Mouse (Mus musculus): ENCODE data around the gene Ano6. TPM values are rescaled to one million over a fixed set of nuclear protein-coding genes. Genes with fewer than 3 reads are reported as not detected.

Gene Ano6
- total and polyA plus RNA-seq, 3 experiments, result 14.9 to 27.0 (median 18.4) TPM

DNA sequence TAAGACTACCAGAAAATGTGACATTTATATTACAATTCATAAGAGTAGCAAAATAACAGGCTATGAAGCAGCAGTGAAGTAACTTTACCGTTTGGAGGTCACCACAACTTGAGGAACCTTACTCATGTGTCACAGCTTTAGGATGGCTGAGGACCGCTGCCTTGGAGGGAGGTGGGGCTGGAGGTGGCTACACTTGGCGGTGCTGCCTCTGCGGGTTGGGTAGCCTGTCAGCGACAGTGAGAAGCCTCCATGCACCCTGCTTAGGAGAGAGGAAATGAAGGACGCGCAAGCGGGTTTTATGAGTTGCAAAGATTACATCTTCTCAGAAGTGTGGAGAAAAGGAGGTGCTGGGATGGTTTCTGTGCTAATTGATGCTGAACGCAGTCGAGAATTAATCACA is 102.3 kb downstream of the Ano6 start:
- H3K4me3 ChIP-seq (replicated peaks in 1 of 3; ENCODE audit: low read depth in 2 of 3, low read length in 2 of 3, poor library complexity in 1 of 3), result no peak overlapping the region
- no peak for DNase-seq (ENCODE audit: extremely low read depth)
- TF ChIP-seq CTCF (conservative IDR thresholded peaks at IDR 0.05 in 1 of 2, IDR thresholded peaks at IDR 0.05 in 1 of 2; ENCODE audit: low read depth in 2 of 2, low read length in 2 of 2) (no peak), ELF1 (IDR thresholded peaks at IDR 0.05; ENCODE audit: low read depth, low read length) (no peak), KAT2A (IDR thresholded peaks at IDR 0.05; ENCODE audit: insufficient replicate concordance, low read length) (no peak), POLR2A (IDR thresholded peaks at IDR 0.05; ENCODE audit: low read depth, low read length) (no peak), USF2 (conservative IDR thresholded peaks at IDR 0.05; ENCODE audit: low read depth, low read length) (no peak)
- no peaks in the 10 kb centered on the region for H3K27me3 ChIP-seq (replicated peaks)
- H3K79me2 ChIP-seq (replicated peaks; ENCODE audit: control insufficient read depth, extremely low read depth, insufficient read depth, poor library complexity, severe bottlenecking), result no peaks in the 10 kb centered on the region
- peaks cover 7 to 44% of the 10 kb centered on the region in 2 experiments for H3K36me3 ChIP-seq (replicated peaks in 1 of 2; ENCODE audit: control insufficient read depth in 1 of 2, insufficient read depth in 1 of 2, low read length in 1 of 2)
- no peak overlapping the region for H3K9ac ChIP-seq (ENCODE audit: insufficient read depth, low read depth)
- H3K4me2 ChIP-seq (ENCODE audit: insufficient read depth, low read depth, poor library complexity, severe bottlenecking), result no peak overlapping the region
- dilution Hi-C loops (cut with MboI; ENCODE audit: extremely low pct_ligation_motif_present, extremely low pct_unique_long_range_greater_than_20kb, low sequenced_read_pairs) (no loop called here), in situ Hi-C loops (cut with MboI; ENCODE audit: low pct_ligation_motif_present, low pct_unique_long_range_greater_than_20kb, low sequenced_read_pairs) (no loop called here)
- no peak overlapping the region for H3K27ac ChIP-seq (ENCODE audit: insufficient read depth, low read depth)
- peaks cover 10 to 44% of the 10 kb centered on the region in 2 experiments for H3K4me1 ChIP-seq (ENCODE audit: control insufficient read depth in 1 of 2, insufficient read depth in 2 of 2)
- H3K9me3 ChIP-seq (replicated peaks; ENCODE audit: low read length), result peaks cover 6% of the 10 kb centered on the region

DNA sequence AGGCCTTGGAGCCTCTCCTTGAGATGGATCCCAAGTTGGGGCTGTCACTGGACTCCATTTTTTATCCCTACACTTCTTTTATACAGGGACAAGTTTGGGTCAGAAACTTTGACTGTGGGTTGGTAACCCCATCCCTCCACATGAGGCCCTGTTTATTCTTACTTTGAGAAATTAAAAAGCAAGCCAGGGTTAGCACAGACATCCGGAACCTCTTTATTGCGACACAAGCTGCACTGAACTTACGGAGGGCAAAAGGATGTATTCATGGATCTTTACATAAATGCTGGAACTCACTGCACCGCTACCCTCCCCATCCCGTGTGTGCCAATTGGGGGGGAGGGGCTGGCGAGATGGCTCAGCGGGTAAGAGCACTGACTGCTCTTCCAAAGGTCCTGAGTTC is 105.1 kb downstream of the Ano6 start:
- Histone ChIP-seq H3K36me3 (replicated peaks in 1 of 2; ENCODE audit: control insufficient read depth in 1 of 2, insufficient read depth in 1 of 2, low read length in 1 of 2) (peaks cover 7 to 46% of the 10 kb centered on the region in 2 experiments), H3K9me3 (replicated peaks; ENCODE audit: low read length) (no peaks in the 10 kb centered on the region), H3K27ac (ENCODE audit: insufficient read depth, low read depth) (no peak overlapping the region), H3K4me3 (replicated peaks in 1 of 3; ENCODE audit: low read depth in 2 of 3, low read length in 2 of 3, poor library complexity in 1 of 3) (no peak overlapping the region), H3K79me2 (replicated peaks; ENCODE audit: control insufficient read depth, extremely low read depth, insufficient read depth, poor library complexity, severe bottlenecking) (no peaks in the 10 kb centered on the region), H3K27me3 (replicated peaks) (no peaks in the 10 kb centered on the region), H3K4me1 (ENCODE audit: control insufficient read depth in 1 of 2, insufficient read depth in 2 of 2) (peaks cover 10 to 35% of the 10 kb centered on the region in 2 experiments), H3K9ac (ENCODE audit: insufficient read depth, low read depth) (no peak overlapping the region), H3K4me2 (ENCODE audit: insufficient read depth, low read depth, poor library complexity, severe bottlenecking) (no peak overlapping the region)
- DNase-seq (ENCODE audit: extremely low read depth), result no peak
- no peak for TF ChIP-seq NRF1 (IDR thresholded peaks at IDR 0.05; ENCODE audit: low read depth, low read length)
- TF ChIP-seq MXI1 (IDR thresholded peaks at IDR 0.05; ENCODE audit: low read depth, low read length), result no peak
- TF ChIP-seq MAZ (IDR thresholded peaks at IDR 0.05; ENCODE audit: low read depth, low read length), result no peak
- in situ Hi-C loops (cut with MboI; ENCODE audit: low pct_ligation_motif_present, low pct_unique_long_range_greater_than_20kb, low sequenced_read_pairs) (no loop called here), dilution Hi-C loops (cut with MboI; ENCODE audit: extremely low pct_ligation_motif_present, extremely low pct_unique_long_range_greater_than_20kb, low sequenced_read_pairs) (no loop called here)

DNA sequence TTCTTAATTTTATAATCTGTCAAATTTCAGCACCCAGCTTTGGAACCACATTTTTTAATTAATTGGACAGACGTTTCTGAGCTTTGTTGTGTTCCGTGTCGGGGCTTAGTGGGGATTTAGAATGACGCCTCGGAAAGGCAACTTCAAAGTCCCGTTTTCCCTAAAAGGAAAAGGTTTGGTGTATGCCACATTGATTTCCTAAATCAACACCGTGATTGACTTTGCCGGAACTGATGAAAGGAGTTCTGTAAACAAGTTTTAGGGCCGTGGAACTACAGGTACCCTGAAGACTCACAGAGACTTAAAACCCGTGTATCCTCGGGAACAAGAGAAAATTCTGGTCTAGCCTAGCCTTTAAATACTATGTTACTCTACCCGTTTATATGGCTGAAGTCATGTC is 107.0 kb downstream of the Ano6 start:
- no peak for TF ChIP-seq RAD21 (IDR thresholded peaks at IDR 0.05; ENCODE audit: low read depth, low read length)
- TF ChIP-seq CHD1 (IDR thresholded peaks at IDR 0.05; ENCODE audit: low read depth, low read length), result no peak
- TF ChIP-seq JUN (IDR thresholded peaks at IDR 0.05; ENCODE audit: insufficient read depth, low read depth, low read length), result no peak
- TF ChIP-seq SIN3A (IDR thresholded peaks at IDR 0.05; ENCODE audit: low read length), result no peak
- no peak for TF ChIP-seq UBTF (IDR thresholded peaks at IDR 0.05; ENCODE audit: low read depth, low read length)
- TF ChIP-seq IRF4 (IDR thresholded peaks at IDR 0.05; ENCODE audit: low read depth, low read length), result no peak
- no peak for TF ChIP-seq ETS1 (conservative IDR thresholded peaks at IDR 0.05; ENCODE audit: low read depth, low read length)
- TF ChIP-seq KAT2A (IDR thresholded peaks at IDR 0.05; ENCODE audit: insufficient replicate concordance, low read length), result no peak
- no peak for TF ChIP-seq POLR2AphosphoS2 (IDR thresholded peaks at IDR 0.05; ENCODE audit: low read depth, low read length)
- no peak for TF ChIP-seq MAZ (IDR thresholded peaks at IDR 0.05; ENCODE audit: low read depth, low read length)
- no peak for TF ChIP-seq TBP (conservative IDR thresholded peaks at IDR 0.05; ENCODE audit: low read depth, low read length)
- TF ChIP-seq E2F4 (IDR thresholded peaks at IDR 0.05; ENCODE audit: insufficient replicate concordance, low read depth, low read length), result no peak
- TF ChIP-seq HCFC1 (IDR thresholded peaks at IDR 0.05; ENCODE audit: low read depth, low read length), result no peak
- TF ChIP-seq ZC3H11A (IDR thresholded peaks at IDR 0.05; ENCODE audit: low read depth, low read length), result no peak
- no peak for TF ChIP-seq MYC (IDR thresholded peaks at IDR 0.05; ENCODE audit: low read depth, low read length)
- TF ChIP-seq USF1 (IDR thresholded peaks at IDR 0.05; ENCODE audit: low read depth, low read length), result no peak
- Histone ChIP-seq H3K27ac (ENCODE audit: insufficient read depth, low read depth) (no peak overlapping the region), H3K4me2 (ENCODE audit: insufficient read depth, low read depth, poor library complexity, severe bottlenecking) (no peak overlapping the region), H3K9me3 (replicated peaks; ENCODE audit: low read length) (no peaks in the 10 kb centered on the region), H3K4me3 (replicated peaks in 1 of 3; ENCODE audit: low read depth in 2 of 3, low read length in 2 of 3, poor library complexity in 1 of 3) (no peak overlapping the region), H3K79me2 (replicated peaks; ENCODE audit: control insufficient read depth, extremely low read depth, insufficient read depth, poor library complexity, severe bottlenecking) (no peaks in the 10 kb centered on the region), H3K4me1 (ENCODE audit: control insufficient read depth in 1 of 2, insufficient read depth in 2 of 2) (peaks cover 7 to 29% of the 10 kb centered on the region in 2 experiments; a peak in 3 of 4 replicates), H3K27me3 (replicated peaks) (no peaks in the 10 kb centered on the region), H3K36me3 (replicated peaks in 1 of 2; ENCODE audit: control insufficient read depth in 1 of 2, insufficient read depth in 1 of 2, low read length in 1 of 2) (peaks cover 7 to 45% of the 10 kb centered on the region in 2 experiments), H3K9ac (ENCODE audit: insufficient read depth, low read depth) (no peak overlapping the region)
- dilution Hi-C loops (cut with MboI; ENCODE audit: extremely low pct_ligation_motif_present, extremely low pct_unique_long_range_greater_than_20kb, low sequenced_read_pairs), result no loop called here
- in situ Hi-C loops (cut with MboI; ENCODE audit: low pct_ligation_motif_present, low pct_unique_long_range_greater_than_20kb, low sequenced_read_pairs), result no loop called here
- DNase-seq (ENCODE audit: extremely low read depth), result no peak

All from CH12.LX (cell line).